Mouse (Mus musculus) limb, embryonic 10.5 days (tissue): Measurements from ENCODE around the gene Slfn4. TPM values are rescaled to one million over a fixed set of nuclear protein-coding genes. Genes with fewer than 3 reads are reported as not detected.
"Not testable (repeated sequence)": the region's sequence is repeated elsewhere in the genome, so short reads cannot be mapped to it uniquely, and the experiment has no call there.

ENCODE experiments used
- DNase-seq: peaks from one replicate; pipeline ENCODE4 v3.0.0-alpha.2; 2017; ENCODE audit warnings: low spot score
- H3K27ac ChIP-seq: fragments of 300-500 bp; sonication (generic); 2 replicates; pipeline ENCODE4 v1.5.1; 2016; ENCODE audit warnings: mild to moderate bottlenecking
- H3K27me3 ChIP-seq: fragments of 300-500 bp; sonication (generic); 2 replicates; pipeline ENCODE4 v1.6.1; 2016; ENCODE audit warnings: low read depth, mild to moderate bottlenecking; ENCODE audit not compliant: poor library complexity, severe bottlenecking
- H3K36me3 ChIP-seq: fragments of 300-500 bp; sonication (generic); 2 replicates; pipeline ENCODE4 v1.6.1; 2016; ENCODE audit warnings: mild to moderate bottlenecking, moderate library complexity
- H3K4me1 ChIP-seq: fragments of 300-500 bp; sonication (generic); 2 replicates; pipeline ENCODE4 v1.6.1; 2016
- H3K4me3 ChIP-seq: fragments of 300-500 bp; sonication (generic); 2 replicates; pipeline ENCODE4 v1.5.1; 2016; ENCODE audit warnings: mild to moderate bottlenecking, moderate library complexity
- H3K9me3 ChIP-seq: fragments of 300-500 bp; sonication (generic); replicated peaks from 2 replicates; pipeline ENCODE4 v1.6.1; 2016; ENCODE audit warnings: mild to moderate bottlenecking
- WGBS: fragments of 180-500 bp; shearing (Covaris S2); methylation state at CpG from one replicate; pipeline ENCODE4 v1.1.7; 2016; 5-methylcytosine and 5-hydroxymethylcytosine counted together
- polyA plus RNA-seq: library from polyadenylated mRNA; unstranded; fragments of >200 nt; fragmentation: Nextera tagmentation; extraction: Ambion mirVana; gene quantifications from 2 replicates; pipeline ENCODE4 v1.2.1, GENCODE M21; 2016

Slfn4 gene
- polyA plus RNA-seq, 1 experiment from 2014 or later = not detected

GRCm38 (mm10) chr11:83225371-83225960 lies 50.5 kb downstream of the Slfn4 start:
- Histone ChIP-seq H3K27ac (no peak overlapping the region), H3K36me3 (no peaks in the 10 kb centered on the region), H3K4me1 (no peaks in the 10 kb centered on the region), H3K4me3 (no peak overlapping the region), H3K27me3 (no peaks in the 10 kb centered on the region), H3K9me3 (no peaks in the 10 kb centered on the region)
- DNase-seq = no peak
- WGBS = 90% methylated on average over 9 of the region's 9 CpGs

GRCm38 (mm10) chr11:83227926-83228723 lies 53.1 kb downstream of the Slfn4 start:
- Histone ChIP-seq H3K4me3 (no peak overlapping the region), H3K9me3 (no peaks in the 10 kb centered on the region), H3K36me3 (no peaks in the 10 kb centered on the region), H3K4me1 (no peaks in the 10 kb centered on the region), H3K27ac (no peak overlapping the region), H3K27me3 (no peaks in the 10 kb centered on the region)
- no peak for DNase-seq
- 86% methylated on average over 7 of the region's 7 CpGs for WGBS

GRCm38 (mm10) chr11:83230966-83231365 lies 56.0 kb downstream of the Slfn4 start:
- no peak for DNase-seq
- Histone ChIP-seq H3K4me1 (no peaks in the 10 kb centered on the region), H3K36me3 (no peaks in the 10 kb centered on the region), H3K27me3 (no peaks in the 10 kb centered on the region), H3K27ac (no peak overlapping the region), H3K4me3 (no peak overlapping the region), H3K9me3 (no peaks in the 10 kb centered on the region)
- WGBS = 74% methylated on average over 3 of the region's 3 CpGs

- H3K36me3 ChIP-seq, H3K27me3 ChIP-seq, DNase-seq, H3K9me3 ChIP-seq, H3K4me3 ChIP-seq, H3K27ac ChIP-seq, H3K4me1 ChIP-seq: not testable (repeated sequence)
- 64% methylated on average over 5 of the region's 5 CpGs for WGBS
Measured at GRCm38 (mm10) chr11:83233621-83234020, 58.6 kb downstream of the Slfn4 start.

GRCm38 (mm10) chr11:83237390-83237789 lies 62.4 kb downstream of the Slfn4 start:
- WGBS = 85% methylated on average over 9 of the region's 9 CpGs
- H3K4me3 ChIP-seq, H3K9me3 ChIP-seq, H3K27ac ChIP-seq, DNase-seq, H3K27me3 ChIP-seq, H3K36me3 ChIP-seq, H3K4me1 ChIP-seq: not testable (repeated sequence)

GRCm38 (mm10) chr11:83238389-83238788 lies 63.4 kb downstream of the Slfn4 start:
- no peaks in the 10 kb centered on the region for H3K9me3 ChIP-seq
- no peaks in the 10 kb centered on the region for H3K4me1 ChIP-seq
- no peaks in the 10 kb centered on the region for H3K36me3 ChIP-seq
- 91% methylated on average over 2 of the region's 2 CpGs for WGBS
- no peak overlapping the region for H3K4me3 ChIP-seq
- no peak for DNase-seq
- H3K27me3 ChIP-seq = no peaks in the 10 kb centered on the region
- H3K27ac ChIP-seq = no peak overlapping the region

- Histone ChIP-seq H3K9me3 (no peaks in the 10 kb centered on the region), H3K4me3 (no peak overlapping the region), H3K36me3 (no peaks in the 10 kb centered on the region), H3K27ac (no peak overlapping the region), H3K4me1 (no peaks in the 10 kb centered on the region), H3K27me3 (no peaks in the 10 kb centered on the region)
- WGBS = 31% methylated on average over 2 of the region's 2 CpGs
- no peak for DNase-seq
Measured at GRCm38 (mm10) chr11:83239811-83240210, 64.8 kb downstream of the Slfn4 start.

Other genes with a start within 250 kb of the Slfn4 start
- gene Slfn5, start 223.8 kb upstream of the Slfn4 start, polyA plus RNA-seq = 0.31 and 0.46 TPM in 2 replicates
- gene Slfn9, start 183.4 kb upstream of the Slfn4 start, polyA plus RNA-seq = 10.1 and 15.1 TPM in 2 replicates
- gene Slfn8, start 154.4 kb upstream of the Slfn4 start, polyA plus RNA-seq = 0.08 and 0.21 TPM in 2 replicates
- gene Slfn2, start 110.1 kb upstream of the Slfn4 start, polyA plus RNA-seq = 0.34 and 1.2 TPM in 2 replicates
- gene Slfn1, start 58.3 kb upstream of the Slfn4 start, polyA plus RNA-seq = not detected in 2 replicates
- gene Slfn3, start 16.1 kb downstream of the Slfn4 start, polyA plus RNA-seq = 0.19 and 0.29 TPM in 2 replicates
- gene Slfn14, start 111.5 kb downstream of the Slfn4 start, polyA plus RNA-seq = 0.08 and 0.15 TPM in 2 replicates
- gene Ap2b1, start 123.8 kb downstream of the Slfn4 start, polyA plus RNA-seq = 53.4 and 60.4 TPM in 2 replicates
- gene Pex12, start 127.4 kb downstream of the Slfn4 start, polyA plus RNA-seq = 13.0 and 13.9 TPM in 2 replicates
- gene Rasl10b, start 234.0 kb downstream of the Slfn4 start, polyA plus RNA-seq = 1.5 and 1.6 TPM in 2 replicates